Mouse (Mus musculus): ENCODE data around the gene Stag3. TPM values are rescaled to one million over a fixed set of nuclear protein-coding genes. Genes with fewer than 3 reads are reported as not detected.

The Stag3 gene
- polyA plus RNA-seq, 1 experiment: 3.2 TPM

- no peak for TF ChIP-seq TAL1 (IDR thresholded peaks at IDR 0.05; ENCODE audit: low read length)
- no peak for TF ChIP-seq GATA1 (IDR thresholded peaks at IDR 0.05; ENCODE audit: low read length)
- Histone ChIP-seq H3K9me3 (ENCODE audit: control insufficient read depth, low read length) (peaks cover 5% of the 10 kb centered on the region), H3K4me3 (replicated peaks) (no peak overlapping the region), H3K36me3 (ENCODE audit: control insufficient read depth) (no peaks in the 10 kb centered on the region), H3K27me3 (ENCODE audit: control insufficient read depth) (peaks cover 64% of the 10 kb centered on the region), H3K4me1 (ENCODE audit: control insufficient read depth) (peaks cover 12% of the 10 kb centered on the region)
These were observed 4.6 kb upstream of the Stag3 start for GRCm38 (mm10) chr5:138275216-138276050.

GRCm38 (mm10) chr5:138277994-138278393, 2.0 kb upstream of the Stag3 start:
- H3K4me1 ChIP-seq (ENCODE audit: control insufficient read depth): peaks cover 24% of the 10 kb centered on the region

GRCm38 (mm10) chr5:138280425-138280768, 357 bp downstream of the Stag3 start:
- no peak for TF ChIP-seq TAL1 (IDR thresholded peaks at IDR 0.05; ENCODE audit: low read length)
- TF ChIP-seq GATA1 (IDR thresholded peaks at IDR 0.05; ENCODE audit: low read length): no peak
- peaks cover 24% of the 10 kb centered on the region for H3K4me1 ChIP-seq (ENCODE audit: control insufficient read depth)
- peak overlapping the region; percentile 62 for H3K4me3 ChIP-seq (replicated peaks)
- peaks cover 7% of the 10 kb centered on the region for H3K9me3 ChIP-seq (ENCODE audit: control insufficient read depth, low read length)
- H3K27me3 ChIP-seq (ENCODE audit: control insufficient read depth): peaks cover 22% of the 10 kb centered on the region
- H3K36me3 ChIP-seq (ENCODE audit: control insufficient read depth): peaks cover 5% of the 10 kb centered on the region; the same call in 1 of the 2 replicates

More at GRCm38 (mm10) chr5:138277994-138278393, 2.0 kb upstream of the Stag3 start:
- no peak overlapping the region for H3K4me3 ChIP-seq (replicated peaks)
- no peaks in the 10 kb centered on the region; the same call in 1 of the 2 replicates for H3K36me3 ChIP-seq (ENCODE audit: control insufficient read depth)
- H3K9me3 ChIP-seq (ENCODE audit: control insufficient read depth, low read length): peaks cover 7% of the 10 kb centered on the region
- H3K27me3 ChIP-seq (ENCODE audit: control insufficient read depth): peaks cover 38% of the 10 kb centered on the region
- TF ChIP-seq GATA1 (IDR thresholded peaks at IDR 0.05; ENCODE audit: low read length) (no peak), TAL1 (IDR thresholded peaks at IDR 0.05; ENCODE audit: low read length) (no peak)

DNA sequence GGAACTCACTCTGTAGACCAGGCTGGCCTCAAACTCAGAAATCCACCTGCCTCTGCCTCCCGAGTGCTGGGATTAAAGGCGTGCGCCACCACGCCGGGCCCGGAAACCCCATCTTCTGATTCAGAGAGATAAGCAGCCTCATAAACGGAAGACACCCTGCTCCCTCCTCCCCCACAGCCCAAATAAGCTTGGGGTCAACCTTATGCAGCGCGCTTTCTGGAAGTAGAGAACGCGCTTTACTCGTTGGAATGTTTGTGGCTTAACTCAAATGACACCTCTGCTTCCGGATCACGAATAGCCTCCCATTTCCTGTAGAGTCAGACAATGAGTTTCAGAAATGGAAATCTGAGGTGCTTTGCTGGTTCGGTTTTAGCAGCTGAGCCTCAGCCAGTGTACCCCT, 789 bp downstream of the Stag3 start:
- Histone ChIP-seq H3K9me3 (ENCODE audit: control insufficient read depth, low read length) (peaks cover 7% of the 10 kb centered on the region), H3K27me3 (ENCODE audit: control insufficient read depth) (peaks cover 17% of the 10 kb centered on the region), H3K4me1 (ENCODE audit: control insufficient read depth) (peaks cover 24% of the 10 kb centered on the region), H3K4me3 (replicated peaks) (peak overlapping the region; percentile 62), H3K36me3 (ENCODE audit: control insufficient read depth) (peaks cover 5% of the 10 kb centered on the region; the same call in 1 of the 2 replicates)
- no peak for TF ChIP-seq TAL1 (IDR thresholded peaks at IDR 0.05; ENCODE audit: low read length)
- no peak for TF ChIP-seq GATA1 (IDR thresholded peaks at IDR 0.05; ENCODE audit: low read length)

DNA sequence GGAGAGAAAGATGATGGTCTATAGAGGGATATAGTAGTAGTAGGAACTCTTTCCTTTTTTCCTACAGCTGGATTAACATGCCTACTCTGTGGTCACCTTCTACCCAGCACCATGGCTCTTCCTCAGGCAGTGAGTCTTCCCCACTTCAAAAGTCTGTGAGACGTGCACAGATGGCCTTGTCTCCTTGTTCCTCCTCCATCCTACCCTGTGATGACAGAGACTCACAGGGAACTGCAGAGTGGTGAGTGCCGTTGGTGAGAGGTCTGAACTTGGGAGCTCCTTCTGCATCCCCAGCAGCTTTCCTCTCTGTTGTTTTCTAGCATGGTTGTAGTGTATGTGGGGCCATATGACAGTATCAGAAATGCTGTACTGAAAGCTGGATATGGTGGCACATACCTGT, 1.8 kb downstream of the Stag3 start:
- Histone ChIP-seq H3K36me3 (ENCODE audit: control insufficient read depth) (peaks cover 5% of the 10 kb centered on the region; the same call in 1 of the 2 replicates), H3K4me3 (replicated peaks) (peak overlapping the region; percentile 62), H3K27me3 (ENCODE audit: control insufficient read depth) (peaks cover 16% of the 10 kb centered on the region), H3K9me3 (ENCODE audit: control insufficient read depth, low read length) (peaks cover 7% of the 10 kb centered on the region), H3K4me1 (ENCODE audit: control insufficient read depth) (peaks cover 24% of the 10 kb centered on the region)
- no peak for TF ChIP-seq GATA1 (IDR thresholded peaks at IDR 0.05; ENCODE audit: low read length)

GRCm38 (mm10) chr5:138283540-138283939, 3.5 kb downstream of the Stag3 start:
- H3K9me3 ChIP-seq (ENCODE audit: control insufficient read depth, low read length): peaks cover 7% of the 10 kb centered on the region
- TF ChIP-seq TAL1 (IDR thresholded peaks at IDR 0.05; ENCODE audit: low read length) (no peak), GATA1 (IDR thresholded peaks at IDR 0.05; ENCODE audit: low read length) (no peak)
- H3K4me1 ChIP-seq (ENCODE audit: control insufficient read depth): peaks cover 24% of the 10 kb centered on the region
- H3K4me3 ChIP-seq (replicated peaks): no peak overlapping the region
- peaks cover 16% of the 10 kb centered on the region for H3K27me3 ChIP-seq (ENCODE audit: control insufficient read depth)
- H3K36me3 ChIP-seq (ENCODE audit: control insufficient read depth): peaks cover 5% of the 10 kb centered on the region; the same call in 1 of the 2 replicates

DNA sequence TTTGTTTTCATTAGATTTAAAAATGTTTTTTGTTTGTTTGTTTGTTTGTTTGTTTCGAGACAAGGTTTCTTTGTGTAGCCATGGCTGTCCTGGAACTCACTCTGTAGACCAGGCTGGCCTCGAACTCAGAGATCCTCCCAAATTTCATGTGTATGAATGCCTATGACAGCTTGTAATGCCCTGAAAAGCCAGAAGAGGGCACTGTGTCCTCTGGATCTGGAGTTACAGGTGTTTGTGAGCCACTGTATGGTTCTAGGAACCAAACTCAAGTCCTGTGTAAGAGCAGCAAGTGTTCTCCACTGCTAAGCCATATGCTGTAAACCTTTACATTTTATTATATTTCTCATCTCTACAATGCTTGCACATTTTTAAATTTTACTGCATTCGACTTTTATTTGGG, 7.8 kb downstream of the Stag3 start:
- no peaks in the 10 kb centered on the region for H3K27me3 ChIP-seq (ENCODE audit: control insufficient read depth)
- no peak for TF ChIP-seq TAL1 (IDR thresholded peaks at IDR 0.05; ENCODE audit: low read length)
- TF ChIP-seq GATA1 (IDR thresholded peaks at IDR 0.05; ENCODE audit: low read length): no peak
- no peak overlapping the region for H3K4me3 ChIP-seq (replicated peaks)
- H3K9me3 ChIP-seq (ENCODE audit: control insufficient read depth, low read length): no peaks in the 10 kb centered on the region
- peaks cover 14% of the 10 kb centered on the region for H3K36me3 ChIP-seq (ENCODE audit: control insufficient read depth)
- H3K4me1 ChIP-seq (ENCODE audit: control insufficient read depth): no peaks in the 10 kb centered on the region; the same call in 1 of the 2 replicates

DNA sequence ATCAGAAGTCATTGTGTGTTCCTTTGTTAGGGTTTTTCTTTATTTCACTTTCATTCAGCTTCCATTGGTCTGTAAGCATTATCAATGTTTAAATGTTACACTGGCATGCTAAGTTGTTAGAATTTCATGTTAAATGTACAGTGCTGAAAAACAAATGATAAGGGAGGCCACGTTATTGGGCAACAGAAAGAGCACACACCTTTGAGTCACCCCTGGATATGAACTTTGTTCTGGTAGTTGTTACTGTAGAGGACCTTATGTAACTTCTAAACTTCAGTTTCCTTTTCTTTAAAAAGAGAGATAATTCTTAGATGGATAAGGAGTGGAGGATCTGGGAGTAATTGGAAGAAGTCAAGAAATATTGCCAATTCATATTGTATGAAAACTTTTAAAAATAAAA, 11.6 kb downstream of the Stag3 start:
- no peaks in the 10 kb centered on the region for H3K9me3 ChIP-seq (ENCODE audit: control insufficient read depth, low read length)
- no peak overlapping the region for H3K4me3 ChIP-seq (replicated peaks)
- H3K36me3 ChIP-seq (ENCODE audit: control insufficient read depth): peaks cover 14% of the 10 kb centered on the region
- no peaks in the 10 kb centered on the region for H3K4me1 ChIP-seq (ENCODE audit: control insufficient read depth)
- TF ChIP-seq GATA1 (IDR thresholded peaks at IDR 0.05; ENCODE audit: low read length) (no peak), TAL1 (IDR thresholded peaks at IDR 0.05; ENCODE audit: low read length) (no peak)
- no peaks in the 10 kb centered on the region for H3K27me3 ChIP-seq (ENCODE audit: control insufficient read depth)

DNA sequence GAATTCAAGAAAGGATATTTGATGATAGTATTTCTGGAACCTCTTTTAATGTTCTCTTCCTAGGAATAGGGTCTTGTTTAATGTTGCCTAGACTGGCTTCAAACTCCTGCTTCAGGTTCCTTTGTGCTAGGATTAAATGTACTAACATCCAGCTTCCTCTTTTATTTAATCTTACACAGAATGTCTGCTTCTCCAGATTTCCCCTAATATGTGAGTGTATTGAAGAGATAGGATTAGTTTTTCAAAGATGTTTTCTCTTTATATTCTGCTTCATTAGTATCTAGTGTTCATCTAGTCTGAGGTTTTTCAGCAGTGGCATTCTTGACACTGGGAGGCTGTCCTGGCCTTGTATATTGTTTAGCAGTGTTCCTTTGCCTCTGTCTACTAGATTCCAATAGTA, 14.1 kb downstream of the Stag3 start:
- H3K9me3 ChIP-seq (ENCODE audit: control insufficient read depth, low read length): no peaks in the 10 kb centered on the region
- no peak overlapping the region for H3K4me3 ChIP-seq (replicated peaks)
- H3K4me1 ChIP-seq (ENCODE audit: control insufficient read depth): no peaks in the 10 kb centered on the region; the same call in 1 of the 2 replicates
- no peaks in the 10 kb centered on the region for H3K27me3 ChIP-seq (ENCODE audit: control insufficient read depth)
- H3K36me3 ChIP-seq (ENCODE audit: control insufficient read depth): peaks cover 31% of the 10 kb centered on the region
- no peak for TF ChIP-seq GATA1 (IDR thresholded peaks at IDR 0.05; ENCODE audit: low read length)
- TF ChIP-seq TAL1 (IDR thresholded peaks at IDR 0.05; ENCODE audit: low read length): no peak
